Mouse (Mus musculus) c-Kit-negative CD71-positive TER-119-positive erythroid progenitor cells, embryonic 14.5 days (primary cell): ENCODE data around the gene Sap25.

ENCODE experiments used
- DNase-seq: peaks from one replicate; pipeline ENCODE4 v3.0.0-alpha.2; 2013; ENCODE audit warnings: low read depth, low spot score

Gene Sap25

GRCm38 (mm10) chr5:137628498-137629305 lies 12.4 kb upstream of the Sap25 start, which contains the start of the genes Fbxo24, Lrch4 and Gm20605:
Fbxo24 (minus strand) TSS chr5:137629002.
Lrch4 (plus strand) TSS chr5:137629121.
Gm20605 (plus strand) TSS chr5:137629175.
- DNase-seq: peak; percentile 99

DNA sequence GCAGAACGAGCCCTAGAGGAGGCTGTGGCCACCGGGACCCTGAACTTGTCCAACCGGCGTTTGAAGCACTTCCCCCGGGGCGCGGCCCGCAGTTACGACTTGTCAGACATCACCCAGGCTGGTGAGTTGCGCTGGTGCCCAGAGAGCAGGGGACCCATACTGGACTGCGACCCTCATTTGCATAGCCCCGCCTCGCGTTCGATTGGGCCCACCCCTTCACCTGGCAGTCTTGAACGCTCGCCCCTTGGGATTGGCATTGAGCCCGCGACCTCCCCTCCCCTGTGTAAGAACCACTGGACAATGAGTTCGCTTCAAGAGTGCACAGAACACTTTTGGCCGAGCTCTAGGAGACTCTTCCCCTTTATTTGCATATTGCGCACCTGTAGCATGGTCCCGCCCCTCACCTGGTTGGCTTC lies 11.8 kb upstream of the Sap25 start:
- DNase-seq: no peak

- no peak for DNase-seq
Measured at GRCm38 (mm10) chr5:137629906-137630545, 11.1 kb upstream of the Sap25 start.

- DNase-seq: no peak
Measured at GRCm38 (mm10) chr5:137630602-137631001, 10.5 kb upstream of the Sap25 start.

- DNase-seq: no peak
Measured at GRCm38 (mm10) chr5:137631171-137631570, 10.0 kb upstream of the Sap25 start.

- no peak for DNase-seq
Measured at GRCm38 (mm10) chr5:137631591-137631990, 9.5 kb upstream of the Sap25 start.

- DNase-seq: no peak
Measured at GRCm38 (mm10) chr5:137633397-137634084, 7.6 kb upstream of the Sap25 start.

- DNase-seq: no peak
Measured at GRCm38 (mm10) chr5:137639472-137639871, 1.7 kb upstream of the Sap25 start.

DNA sequence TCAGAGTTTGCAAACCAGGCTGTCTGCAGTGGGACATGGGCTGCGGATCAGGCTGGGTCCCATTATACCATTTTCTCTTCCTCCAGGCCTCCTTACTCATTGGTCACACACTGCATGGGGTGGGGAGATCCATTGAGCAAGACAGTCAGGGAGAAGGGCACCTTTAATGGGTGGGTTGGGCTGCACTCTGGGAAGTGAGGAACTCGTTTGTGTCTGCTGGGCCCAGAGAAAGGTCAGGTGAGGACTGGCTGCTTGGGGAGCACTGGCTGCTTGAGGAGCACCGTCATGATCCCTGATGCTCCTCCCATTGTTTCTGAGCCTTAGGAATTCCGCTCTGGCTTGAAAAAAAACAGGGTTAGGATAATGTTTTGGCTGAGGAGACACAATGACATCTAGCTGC lies 1.8 kb downstream of the Sap25 start:
- no peak for DNase-seq

- no peak for DNase-seq
Measured at GRCm38 (mm10) chr5:137644484-137644883, 3.4 kb downstream of the Sap25 start.

- no peak for DNase-seq
Measured at GRCm38 (mm10) chr5:137645091-137645651, 4.0 kb downstream of the Sap25 start.

DNA sequence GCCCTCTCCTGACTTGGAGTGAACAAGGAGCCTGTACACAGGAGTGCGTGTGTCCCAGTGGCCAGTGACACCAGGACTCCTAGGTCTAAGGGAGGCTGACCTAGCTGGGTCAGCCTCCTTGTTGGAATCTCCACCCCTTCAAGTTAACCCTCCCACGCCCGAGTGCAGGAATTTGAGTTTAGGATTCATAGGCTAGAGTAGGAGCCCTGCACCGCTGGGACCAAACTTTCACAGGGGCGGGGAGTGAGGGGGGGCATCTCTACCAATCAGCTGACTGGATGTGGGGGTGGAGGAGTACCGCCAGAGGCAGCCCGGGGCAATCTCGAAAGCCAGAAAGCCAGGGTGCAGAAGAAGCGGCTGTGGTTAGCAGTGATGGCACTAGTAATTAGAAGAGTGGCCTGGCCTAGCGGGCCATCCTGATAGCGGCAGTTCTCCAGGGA lies 4.5 kb downstream of the Sap25 start, which contains the start of gene Irs3:
TSS of gene Irs3 (minus strand) at position 63 of the 440 bp plus-strand sequence.
- DNase-seq: no peak

- no peak for DNase-seq
Measured at GRCm38 (mm10) chr5:137647827-137648601, 6.9 kb downstream of the Sap25 start.

- DNase-seq: no peak
Measured at GRCm38 (mm10) chr5:137649251-137649650, 8.1 kb downstream of the Sap25 start.

DNA sequence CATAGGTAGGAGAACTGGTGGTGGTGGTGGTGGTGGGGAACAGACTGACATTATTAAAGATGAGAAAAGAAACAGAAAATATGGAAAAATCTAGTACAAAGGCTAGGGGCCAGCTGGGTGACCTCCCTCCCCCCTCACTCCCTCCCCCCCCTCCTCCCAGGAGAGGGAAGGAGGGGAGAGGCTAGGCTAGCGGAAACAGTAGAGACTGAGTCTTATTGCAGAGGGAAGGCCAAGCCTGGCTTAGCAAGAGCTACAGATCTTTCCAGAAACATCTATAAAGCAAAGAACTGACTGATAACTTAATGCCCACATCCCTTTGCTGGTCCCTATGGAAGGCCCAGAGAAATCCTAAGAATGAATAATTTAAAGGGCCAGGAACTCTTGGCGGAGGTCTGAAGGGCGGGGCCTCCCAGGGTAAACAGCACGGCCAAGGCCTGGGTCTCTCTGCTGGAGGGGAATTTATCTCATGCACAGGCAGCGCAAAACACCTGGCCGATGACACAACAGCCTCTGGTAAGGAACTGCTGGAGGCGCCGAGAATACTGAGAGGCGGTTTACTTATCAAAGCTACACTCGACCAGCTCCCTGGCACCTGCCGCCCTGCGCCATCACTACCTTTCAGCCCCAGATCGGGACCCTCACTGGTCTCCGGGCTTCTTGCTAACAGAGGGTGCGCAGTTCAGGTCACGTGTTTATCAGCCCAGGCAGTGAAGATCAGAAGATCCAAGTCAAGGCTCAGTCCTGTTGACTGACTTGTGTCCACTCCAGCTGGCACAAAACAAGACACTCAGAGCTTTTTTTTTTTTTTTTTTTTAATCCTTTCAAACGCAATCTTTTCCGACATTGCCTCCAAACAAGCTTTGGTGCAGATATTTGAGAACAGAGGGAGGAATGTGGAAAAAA lies 8.8 kb downstream of the Sap25 start:
- DNase-seq: no peak

- DNase-seq: peak; percentile 52
Measured at GRCm38 (mm10) chr5:137652474-137652873, 11.3 kb downstream of the Sap25 start.

GRCm38 (mm10) chr5:137653366-137653765 lies 12.2 kb downstream of the Sap25 start:
- no peak for DNase-seq

- no peak for DNase-seq
Measured at GRCm38 (mm10) chr5:137654746-137655145, 13.6 kb downstream of the Sap25 start.

DNA sequence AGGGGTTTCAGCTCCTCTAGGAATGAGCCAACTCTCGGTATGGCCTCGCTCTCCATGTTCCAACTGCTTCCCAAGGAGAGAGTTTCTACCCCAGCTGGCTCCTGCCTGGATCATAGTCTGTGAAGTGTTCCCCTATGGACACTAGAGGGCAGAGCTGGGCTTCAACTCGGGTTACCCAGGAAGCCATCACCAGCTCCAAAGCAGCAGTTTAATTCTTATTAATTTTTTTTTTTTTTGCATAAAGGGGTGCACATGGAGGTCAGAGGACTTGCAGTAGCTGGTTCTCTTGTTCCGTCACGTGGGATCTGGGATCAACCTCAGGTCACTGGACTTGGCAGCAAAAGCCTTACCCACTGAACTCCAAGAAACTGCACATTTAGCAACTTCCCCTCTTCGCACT lies 15.8 kb downstream of the Sap25 start:
- peak; percentile 47 for DNase-seq
